In genomic region chrX:23284530-23285441, GRCm38 (mm10) we compare ENCODE assay signal across 13 mouse cellular contexts.
A peak's percentile ranks its signal among the peaks of the same experiment; 100 is the strongest.
DNase-seq lines count a peak whose midpoint lies in the region; ATAC-seq and TF ChIP-seq lines count a peak whose summit lies in the region.
"Had no signal": no experiment of that assay in that cellular context is flagged by ENCODE, and none has a peak within 500 bp of the region (broad histone marks: within the 10 kb centered on the region; RNA-seq: fewer than 3 reads in every experiment).

No protein-coding gene starts in this region.

- TF ChIP-seq EP300 in heart, adult 2 months (IDR thresholded peaks at IDR 0.05; ENCODE audit: insufficient read depth, low read depth, low read length), result no peak

- H3K4me2 ChIP-seq in forebrain, embryonic 14.5 days (ENCODE audit: low read length), result peak overlapping the region; percentile 48
- H3K4me2 ChIP-seq in midbrain, embryonic 12.5 days (replicated peaks), result peak overlapping the region; percentile 46
- H3K4me2 ChIP-seq in intestine, embryonic 16.5 days (ENCODE audit: low read depth, low read length), result no peak overlapping the region
- H3K4me2 ChIP-seq: limb, embryonic 13.5 days had no signal

- H3K27me3 ChIP-seq in heart, adult 2 months (ENCODE audit: control insufficient read depth, insufficient read depth, low read length), result no peaks in the 10 kb centered on the region
- H3K27me3 ChIP-seq in forebrain, embryonic 14.5 days (replicated peaks; ENCODE audit: control insufficient read depth, insufficient read depth, low read length), result no peaks in the 10 kb centered on the region
- no peaks in the 10 kb centered on the region for H3K27me3 ChIP-seq in midbrain, embryonic 12.5 days
- H3K27me3 ChIP-seq in intestine, embryonic 16.5 days (replicated peaks; ENCODE audit: control insufficient read depth, insufficient read depth, low read length), result no peaks in the 10 kb centered on the region
- H3K27me3 ChIP-seq: limb, embryonic 13.5 days had no signal

- no peak overlapping the region for H3K9ac ChIP-seq in heart, adult 2 months (ENCODE audit: low read depth, low read length)
- H3K9ac ChIP-seq in forebrain, embryonic 14.5 days (ENCODE audit: low read length), result peak overlapping the region; percentile 52
- H3K9ac ChIP-seq in midbrain, embryonic 12.5 days (replicated peaks), result peak overlapping the region; percentile 44
- no peak overlapping the region for H3K9ac ChIP-seq in intestine, embryonic 16.5 days (ENCODE audit: low read depth, low read length)
- H3K9ac ChIP-seq: limb, embryonic 13.5 days had no signal

- intact Hi-C loops in heart, adult 2 months (cut with DNase I), result no loop called here
- intact Hi-C loops in heart, postnatal 25 days (cut with DNase I), result no loop called here

- no peaks in the 10 kb centered on the region for H3K79me2 ChIP-seq in heart, adult 2 months (replicated peaks; ENCODE audit: control insufficient read depth, insufficient read depth, low read length)

- DNase-seq in heart, adult 2 months, result no peak
- DNase-seq in heart, postnatal 25 days (ENCODE audit: low spot score), result no peak
- peak; percentile 1 for DNase-seq in ZHBTc4 (ENCODE audit: low read depth, low spot score)
- DNase-seq in forebrain, embryonic 14.5 days (ENCODE audit: low spot score), result peak; percentile 9
- DNase-seq in T-cell, adult 2 months (ENCODE audit: low spot score), result no peak
- no peak for DNase-seq in cerebellum, adult 11-12 months
- DNase-seq: lung, postnatal 10 days; right cerebral cortex, postnatal 4 days; thymus, adult 2 months had no signal

- H3K4me3 ChIP-seq in heart, adult 2 months, result peak overlapping the region; percentile 22; the same call in 1 of the 2 replicates
- H3K4me3 ChIP-seq in forebrain, embryonic 14.5 days (ENCODE audit: low read depth, low read length), result peak overlapping the region; percentile 21
- peak overlapping the region; percentile 29 for H3K4me3 ChIP-seq in midbrain, embryonic 12.5 days
- no peak overlapping the region for H3K4me3 ChIP-seq in intestine, embryonic 16.5 days (ENCODE audit: low read length)
- H3K4me3 ChIP-seq: limb, embryonic 13.5 days; myocyte had no signal

- WGBS in heart, adult 2 months, result 42% methylated on average over 11 of the region's 11 CpGs
- 41% methylated on average over 11 of the region's 11 CpGs for WGBS in forebrain, embryonic 14.5 days
- 39% methylated on average over 11 of the region's 11 CpGs for WGBS in midbrain, embryonic 12.5 days
- 63% methylated on average over 11 of the region's 11 CpGs for WGBS in intestine, embryonic 16.5 days

- H3K4me1 ChIP-seq in heart, adult 2 months (ENCODE audit: control insufficient read depth, insufficient read depth, low read length), result no peaks in the 10 kb centered on the region
- H3K4me1 ChIP-seq in forebrain, embryonic 14.5 days (ENCODE audit: control insufficient read depth, insufficient read depth, low read length), result no peaks in the 10 kb centered on the region
- no peaks in the 10 kb centered on the region for H3K4me1 ChIP-seq in midbrain, embryonic 12.5 days
- H3K4me1 ChIP-seq in intestine, embryonic 16.5 days (ENCODE audit: control insufficient read depth, insufficient read depth, low read length), result no peaks in the 10 kb centered on the region
- H3K4me1 ChIP-seq: limb, embryonic 13.5 days had no signal

- H3K36me3 ChIP-seq in heart, adult 2 months (ENCODE audit: control insufficient read depth, insufficient read depth, low read length), result no peaks in the 10 kb centered on the region
- H3K36me3 ChIP-seq in forebrain, embryonic 14.5 days (ENCODE audit: control insufficient read depth, insufficient read depth, low read length), result no peaks in the 10 kb centered on the region
- no peaks in the 10 kb centered on the region for H3K36me3 ChIP-seq in midbrain, embryonic 12.5 days
- no peaks in the 10 kb centered on the region for H3K36me3 ChIP-seq in intestine, embryonic 16.5 days (ENCODE audit: control insufficient read depth, insufficient read depth, low read length)
- H3K36me3 ChIP-seq: limb, embryonic 13.5 days had no signal

- ATAC-seq in forebrain, embryonic 14.5 days, result peak; percentile 63
- ATAC-seq in midbrain, embryonic 12.5 days (ENCODE audit: low FRiP score, low read depth), result peak; percentile 64
- ATAC-seq in intestine, embryonic 16.5 days, result no peak

- no peaks in the 10 kb centered on the region for H3K9me3 ChIP-seq in forebrain, embryonic 14.5 days (replicated peaks; ENCODE audit: control insufficient read depth, low read length)
- no peaks in the 10 kb centered on the region for H3K9me3 ChIP-seq in midbrain, embryonic 12.5 days
- no peaks in the 10 kb centered on the region for H3K9me3 ChIP-seq in intestine, embryonic 16.5 days (ENCODE audit: control insufficient read depth, low read length)
- H3K9me3 ChIP-seq: limb, embryonic 13.5 days had no signal

- TF ChIP-seq POLR2A in heart, adult 2 months (IDR thresholded peaks at IDR 0.05; ENCODE audit: insufficient read depth, low read depth, low read length), result no peak

- TF ChIP-seq CTCF in heart, adult 2 months (IDR thresholded peaks at IDR 0.05), result no peak

- H3K27ac ChIP-seq in heart, adult 2 months, result no peak overlapping the region
- peak overlapping the region; percentile 68 for H3K27ac ChIP-seq in forebrain, embryonic 14.5 days (ENCODE audit: low read depth, low read length)
- H3K27ac ChIP-seq in midbrain, embryonic 12.5 days (replicated peaks), result peak overlapping the region; percentile 71
- no peak overlapping the region for H3K27ac ChIP-seq in intestine, embryonic 16.5 days (ENCODE audit: low read length)
- H3K27ac ChIP-seq: limb, embryonic 13.5 days had no signal

Comparison
In these comparisons a context has a peak if more than half of its experiments do, and no peak if none do; other contexts are left out.
1. DNase-seq: peak in ZHBTc4 (single experiment) and forebrain, embryonic 14.5 days (single experiment); none in heart, adult 2 months (0 of 2), heart, postnatal 25 days (single experiment), T-cell, adult 2 months (single experiment) and cerebellum, adult 11-12 months (single experiment).
2. H3K27ac ChIP-seq: peak in forebrain, embryonic 14.5 days (single experiment) and midbrain, embryonic 12.5 days (single experiment); none in heart, adult 2 months (single experiment) and intestine, embryonic 16.5 days (single experiment).
3. H3K9ac ChIP-seq: peak in forebrain, embryonic 14.5 days (single experiment) and midbrain, embryonic 12.5 days (single experiment); none in heart, adult 2 months (single experiment) and intestine, embryonic 16.5 days (single experiment).